Comparison of ENCODE assay signal across 14 mouse cellular contexts in the genomic region with DNA sequence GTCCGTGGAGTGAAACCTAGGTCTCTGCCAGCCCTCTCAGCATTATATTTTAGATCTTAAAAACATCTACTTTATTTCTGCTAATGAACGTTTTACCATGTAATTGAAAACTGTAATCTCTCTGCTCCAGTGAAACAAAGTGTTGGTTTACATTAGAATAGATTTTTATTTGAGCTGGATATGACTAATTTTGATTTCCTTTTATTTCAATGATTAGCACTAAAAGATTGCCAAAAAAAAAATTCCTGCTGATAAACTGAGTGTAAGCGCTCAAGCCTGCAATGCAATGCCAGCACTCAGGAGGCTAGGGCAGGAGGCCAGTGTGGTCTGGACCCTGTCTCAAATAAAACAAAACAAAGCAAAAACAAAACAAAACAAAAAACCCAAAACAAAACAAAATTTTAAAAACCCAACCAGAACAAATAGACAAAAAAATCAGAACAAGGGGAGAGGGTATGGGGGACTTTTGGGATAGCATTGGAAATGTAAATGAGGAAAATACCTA.
"Had no signal": no experiment of that assay in that cellular context is flagged by ENCODE, and none has a peak within 500 bp of the region (broad histone marks: within the 10 kb centered on the region; RNA-seq: fewer than 3 reads in every experiment).

No protein-coding gene starts in this region.

- H3K4me3 ChIP-seq: lung, embryonic 15.5 days; midbrain, embryonic 12.5 days; midbrain, embryonic 15.5 days; neural tube, embryonic 12.5 days; stomach, embryonic 15.5 days had no signal

- H3K9ac ChIP-seq: liver, embryonic 14.5 days; lung, embryonic 15.5 days; midbrain, embryonic 12.5 days; midbrain, embryonic 15.5 days; neural tube, embryonic 12.5 days; stomach, embryonic 15.5 days had no signal

- H3K9me3 ChIP-seq: lung, embryonic 15.5 days; midbrain, embryonic 12.5 days; midbrain, embryonic 15.5 days; neural tube, embryonic 12.5 days; stomach, embryonic 15.5 days had no signal

- H3K27ac ChIP-seq: liver, embryonic 14.5 days; lung, embryonic 15.5 days; midbrain, embryonic 12.5 days; midbrain, embryonic 15.5 days; neural tube, embryonic 12.5 days; stomach, embryonic 15.5 days; stomach, postnatal 0 days had no signal

- DNase-seq: lung, adult 18-20 months; lung, postnatal 4 days; right cerebral cortex, postnatal 14 days; thymus, adult 2 months; thymus, postnatal 25 days; thymus, postnatal 4 days had no signal

- ATAC-seq: lung, postnatal 0 days; midbrain, embryonic 15.5 days had no signal

- H3K4me1 ChIP-seq: midbrain, embryonic 12.5 days; midbrain, embryonic 15.5 days; stomach, embryonic 15.5 days had no signal

- H3K4me2 ChIP-seq: lung, embryonic 15.5 days; midbrain, embryonic 12.5 days; midbrain, embryonic 15.5 days; neural tube, embryonic 12.5 days; stomach, embryonic 15.5 days had no signal

- H3K36me3 ChIP-seq: lung, embryonic 15.5 days; midbrain, embryonic 12.5 days; midbrain, embryonic 15.5 days; neural tube, embryonic 12.5 days; stomach, embryonic 15.5 days had no signal

- H3K27me3 ChIP-seq: lung, embryonic 15.5 days; midbrain, embryonic 12.5 days; midbrain, embryonic 15.5 days; neural tube, embryonic 12.5 days; stomach, embryonic 15.5 days had no signal
